Mouse (Mus musculus): Measurements from ENCODE around the gene Slc45a3.

Gene Slc45a3

DNA sequence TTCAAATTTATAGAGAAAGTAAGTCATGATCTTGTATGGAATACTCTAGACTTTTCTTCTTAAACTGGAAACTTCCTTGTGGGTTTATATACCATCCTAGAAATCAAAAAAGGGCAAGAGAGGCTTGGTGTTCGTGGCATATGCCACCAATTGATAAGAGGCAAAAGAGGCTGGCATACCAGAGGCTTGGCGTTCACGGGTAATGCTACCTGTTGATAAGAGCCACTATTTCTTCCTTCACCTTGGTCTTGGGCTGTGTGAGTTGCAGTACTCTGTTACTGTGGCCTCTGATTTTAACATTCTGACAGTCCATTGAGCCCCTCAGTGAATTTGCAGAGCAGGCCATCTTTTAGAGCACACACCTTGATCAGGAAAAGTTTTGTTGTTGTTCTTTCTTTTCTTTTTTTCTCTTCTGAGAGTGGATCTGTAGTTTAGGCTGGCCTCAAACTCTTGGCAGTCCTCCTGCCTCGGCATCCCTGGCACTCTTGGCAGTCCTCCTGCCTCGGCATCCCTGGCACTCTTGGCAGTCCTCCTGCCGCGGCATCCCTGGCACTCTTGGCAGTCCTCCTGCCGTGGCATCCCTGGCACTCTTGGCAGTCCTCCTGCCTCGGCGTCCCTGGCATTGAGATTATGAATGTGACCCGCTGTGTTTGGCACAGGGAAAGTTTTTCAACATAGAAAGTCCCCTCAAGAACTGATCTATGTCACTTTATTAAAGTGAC is 64.3 kb downstream of the Slc45a3 start:
- no peak for DNase-seq (ENCODE audit: low read depth, low spot score)

DNA sequence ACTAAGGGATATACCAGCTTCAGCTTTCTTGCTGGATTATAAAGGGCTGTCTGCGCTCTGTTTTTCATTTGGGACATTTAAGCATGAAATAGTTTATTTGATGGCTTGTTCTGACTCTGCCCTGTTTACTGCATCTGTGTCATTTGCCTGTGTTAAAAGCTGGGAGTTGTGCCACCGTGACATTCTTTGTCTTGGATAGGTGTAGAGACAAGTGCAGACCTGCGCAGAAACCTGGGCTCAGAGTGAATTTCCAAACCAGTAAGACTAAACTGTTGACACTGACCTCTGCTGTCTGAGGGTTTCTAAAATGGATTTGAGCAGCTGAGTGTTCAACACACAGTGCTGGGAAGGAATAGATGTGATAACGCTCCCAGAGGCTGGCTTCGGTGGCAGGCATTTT is 65.2 kb downstream of the Slc45a3 start:
- no peak for DNase-seq (ENCODE audit: low read depth, low spot score)

- DNase-seq (ENCODE audit: low read depth, low spot score): no peak
These were observed 65.6 kb downstream of the Slc45a3 start for GRCm38 (mm10) chr1:132028413-132028812.

- peak; percentile 50 for DNase-seq (ENCODE audit: low read depth, low spot score)
These were observed 67.8 kb downstream of the Slc45a3 start for GRCm38 (mm10) chr1:132030574-132030973.

- no peak for DNase-seq (ENCODE audit: low read depth, low spot score)
These were observed 69.4 kb downstream of the Slc45a3 start for GRCm38 (mm10) chr1:132032172-132032571.

Measured in CD4-positive, CD25-positive, alpha-beta regulatory T cell, adult 2 months (primary cell).